Mouse (Mus musculus) common myeloid progenitor, adult 5-6 weeks (primary cell): Measurements from ENCODE around the gene Itih2. TPM values are rescaled to one million over a fixed set of nuclear protein-coding genes. Genes with fewer than 3 reads are reported as not detected.

Source experiments
- ATAC-seq: replicated peaks from 2 replicates; pipeline ENCODE4 v1.8.0; 2016; ENCODE audit warnings: low read depth, mild to moderate bottlenecking, moderate TSS enrichment, inconsistent platforms; ENCODE audit not compliant: poor library complexity, severe bottlenecking
- total RNA-seq: library from RNA; stranded (forward); fragments of 200-1000, 187-1606 nt; gene quantifications from 2 replicates; pipeline ENCODE4 v1.2.3, GENCODE M21; 2017

Itih2 gene
- total RNA-seq, 1 experiment from 2014 or later = not detected

DNA sequence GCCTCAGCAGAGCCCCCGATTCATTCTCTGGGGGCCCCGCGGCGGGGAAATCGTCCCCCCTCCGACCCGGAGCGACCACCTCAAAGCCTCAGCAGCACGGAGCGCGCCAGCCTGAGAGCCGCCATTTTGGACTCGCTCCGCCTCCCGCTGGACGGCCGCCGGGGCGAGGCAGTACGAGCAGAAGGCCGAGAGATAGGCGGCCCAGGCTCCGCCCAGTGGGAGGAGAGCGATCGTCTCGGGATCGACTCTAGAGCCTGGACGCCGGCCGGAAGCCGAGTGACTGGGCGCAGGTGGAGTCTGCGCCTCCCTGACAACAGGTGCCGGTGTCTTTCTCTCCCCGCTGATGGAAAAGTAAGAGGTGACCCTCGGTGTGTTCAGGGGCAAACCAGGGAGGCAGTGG, 82.7 kb downstream of the Itih2 start, which contains the start of gene Taf3:
TSS of gene Taf3 (minus strand) at position 136 of the 400 bp plus-strand sequence.
- peak; percentile 96 for ATAC-seq

GRCm38 (mm10) chr2:10047758-10048436, 83.3 kb downstream of the Itih2 start:
- peak; percentile 45 for ATAC-seq

Other genes with a start within 250 kb of the Itih2 start
- not detected in 2 replicates for gene 9230102O04Rik, start 241.9 kb downstream of the Itih2 start, total RNA-seq
- gene Gata3, start 241.4 kb downstream of the Itih2 start, total RNA-seq = 0.24 and 1.1 TPM in 2 replicates
- gene Taf3, start 82.8 kb downstream of the Itih2 start, total RNA-seq = 11.7 and 13.8 TPM in 2 replicates
- gene Atp5c1, start 50.9 kb downstream of the Itih2 start, total RNA-seq = 446 and 456 TPM in 2 replicates
- 34.5 and 42.6 TPM in 2 replicates for gene Kin, start 50.8 kb downstream of the Itih2 start, total RNA-seq
- gene Itih5, start 22.2 kb upstream of the Itih2 start, total RNA-seq = 17.2 and 19.9 TPM in 2 replicates
- gene Sfmbt2, start 239.1 kb upstream of the Itih2 start, total RNA-seq = 0.78 and 2.4 TPM in 2 replicates